Mouse (Mus musculus): Measurements from ENCODE around the gene Tead2. TPM values are rescaled to one million over a fixed set of nuclear protein-coding genes. Genes with fewer than 3 reads are reported as not detected.

Gene Tead2
- polyA plus RNA-seq (2014; fragmentation: Illumina TruSeq; extraction: RNeasy Lipid Tissue Mini Kit (QIAGEN cat#74804); ENCODE audit: low read depth, low replicate concordance), result 0.44 TPM

GRCm38 (mm10) chr7:45215673-45216441, at the start of gene Tead2:
Tead2 (plus strand) TSS chr7:45215753.

GRCm38 (mm10) chr7:45179469-45179868, 36.1 kb upstream of the Tead2 start, which contains the start of gene Gfy:
Gfy (minus strand) TSS chr7:45179569.

DNA sequence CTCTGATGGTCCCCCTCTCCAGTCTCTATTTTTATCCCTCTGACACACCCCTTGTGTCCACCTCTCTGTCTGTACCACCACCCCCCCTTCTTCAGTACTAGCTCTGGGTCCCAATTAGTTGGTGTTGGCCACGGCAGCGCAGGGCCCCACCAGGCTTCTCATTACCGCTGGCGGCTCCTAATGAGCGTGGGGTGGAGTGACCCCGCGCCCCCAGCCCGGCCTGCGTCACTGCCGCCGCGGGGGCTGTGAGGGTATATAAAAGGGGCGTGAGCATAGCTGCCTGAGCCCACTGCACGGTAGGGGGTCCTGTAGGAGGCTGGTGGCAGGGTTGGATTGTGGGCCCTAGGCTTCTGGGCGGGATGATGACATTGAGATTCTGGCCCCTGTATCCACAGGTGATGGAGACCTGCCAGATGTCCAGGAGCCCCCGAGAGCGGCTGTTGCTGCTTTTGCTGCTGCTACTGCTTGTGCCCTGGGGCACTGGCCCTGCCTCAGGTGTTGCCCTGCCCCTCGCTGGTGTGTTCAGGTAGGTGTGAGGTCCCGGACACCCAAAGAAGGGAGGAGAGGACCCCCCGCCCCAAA, 34.6 kb upstream of the Tead2 start, which contains the start of gene Pth2:
Gene Pth2 (plus strand): TSS at position 100 of the 582 bp plus-strand sequence.

GRCm38 (mm10) chr7:45204380-45205143, 11.0 kb upstream of the Tead2 start, which contains the start of gene Ccdc155:
Ccdc155 (minus strand) TSS chr7:45204892.

DNA sequence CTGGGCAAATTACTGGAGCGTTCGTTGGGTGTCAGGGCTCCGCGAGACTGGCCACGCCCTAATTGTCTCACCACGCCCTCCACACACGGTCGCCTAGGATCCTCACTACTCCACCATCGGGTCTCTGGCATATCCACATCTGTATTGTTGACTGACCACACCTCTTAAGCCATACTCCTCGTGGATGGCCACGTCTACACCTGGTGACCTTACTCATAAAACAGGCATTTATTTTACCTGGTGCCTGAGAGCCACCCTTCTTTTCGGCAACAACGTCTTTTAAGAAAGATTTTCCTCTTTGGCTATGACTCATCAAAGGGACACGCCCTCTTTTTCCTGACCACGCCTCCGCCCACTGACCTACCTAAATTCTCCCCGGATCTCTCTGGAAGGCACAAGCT, 3.7 kb upstream of the Tead2 start, which contains the start of gene Dkkl1:
Gene Dkkl1 (minus strand): TSS at position 297 of the 401 bp plus-strand sequence.

DNA sequence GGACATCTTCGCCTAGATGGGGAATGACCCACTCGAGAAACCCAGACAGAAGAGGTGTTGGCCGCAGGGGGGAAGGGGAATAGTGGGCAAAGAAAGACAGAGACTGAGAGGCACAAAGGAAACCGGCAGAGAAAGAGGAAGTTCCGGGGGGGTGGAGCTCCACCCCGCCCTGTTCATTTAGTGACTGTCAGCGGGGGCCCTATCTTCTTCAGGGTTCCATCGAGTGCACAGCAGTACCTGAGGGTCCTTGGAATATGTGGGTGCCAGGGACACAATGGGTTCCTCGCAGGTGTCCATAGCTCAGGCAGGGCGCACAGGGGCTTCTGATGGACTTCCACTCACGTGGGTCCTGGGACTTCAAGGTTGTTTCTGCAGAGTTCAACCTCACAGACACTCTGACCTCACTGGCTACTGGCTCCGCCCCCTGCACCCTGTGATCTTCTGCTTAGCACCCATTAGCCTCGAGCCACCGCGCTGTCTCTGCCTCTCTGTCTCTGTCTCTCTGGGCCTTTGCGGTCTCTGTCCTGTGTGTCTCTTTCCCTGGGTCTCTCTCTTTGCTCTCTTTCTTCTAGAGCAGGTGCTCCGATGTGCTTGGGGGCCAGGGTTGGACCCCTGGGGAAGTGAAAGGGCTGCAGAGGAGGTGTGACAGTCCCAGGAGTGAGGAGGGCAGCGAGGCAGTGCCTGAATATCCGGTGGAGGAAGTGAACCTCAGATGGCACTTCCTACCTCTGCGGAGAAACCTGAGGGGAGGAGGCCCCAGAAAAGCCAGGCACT, 23.4 kb downstream of the Tead2 start, which contains the start of gene Cd37:
Gene Cd37 (minus strand): TSS at position 393 of the 774 bp plus-strand sequence.

DNA sequence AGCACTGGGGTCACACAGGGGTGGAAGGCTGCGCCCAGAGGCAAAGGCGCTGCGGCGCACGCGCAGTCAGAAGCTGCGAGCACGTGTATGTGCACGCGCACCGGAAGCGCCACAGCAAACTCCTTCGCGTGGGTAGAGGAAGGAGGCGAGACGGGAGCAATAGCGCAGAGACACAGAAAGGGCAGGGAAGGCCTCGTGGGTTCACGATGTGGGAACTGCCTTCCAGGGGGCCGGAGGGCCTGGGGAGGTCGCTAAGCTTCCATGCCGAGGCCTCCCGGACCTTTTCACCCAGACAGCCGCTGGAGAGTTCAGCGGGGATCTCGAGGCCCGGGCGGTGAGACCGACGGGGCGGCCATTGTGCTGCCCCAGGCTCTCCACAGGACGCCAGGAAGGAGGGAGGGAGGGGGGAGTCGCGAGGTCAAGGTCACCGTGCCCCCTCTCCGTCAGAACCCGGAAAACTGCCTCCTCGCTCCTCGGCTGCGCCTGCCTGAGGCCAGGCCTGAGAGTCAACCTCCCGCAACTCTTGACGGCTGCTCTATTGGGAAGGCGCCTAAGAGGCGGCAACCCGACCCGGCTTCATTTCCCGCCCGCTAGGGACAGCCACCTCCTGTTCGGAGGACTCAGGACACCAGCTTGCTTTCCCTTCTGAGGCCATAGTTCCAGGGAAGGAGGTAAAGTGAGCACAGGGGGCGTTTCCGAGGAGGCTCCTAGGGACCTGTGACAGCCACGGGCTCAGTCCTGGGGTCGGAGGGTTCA, 25.3 kb downstream of the Tead2 start, which contains the start of gene Slc6a16:
Gene Slc6a16 (plus strand): TSS at position 453 of the 756 bp plus-strand sequence.

DNA sequence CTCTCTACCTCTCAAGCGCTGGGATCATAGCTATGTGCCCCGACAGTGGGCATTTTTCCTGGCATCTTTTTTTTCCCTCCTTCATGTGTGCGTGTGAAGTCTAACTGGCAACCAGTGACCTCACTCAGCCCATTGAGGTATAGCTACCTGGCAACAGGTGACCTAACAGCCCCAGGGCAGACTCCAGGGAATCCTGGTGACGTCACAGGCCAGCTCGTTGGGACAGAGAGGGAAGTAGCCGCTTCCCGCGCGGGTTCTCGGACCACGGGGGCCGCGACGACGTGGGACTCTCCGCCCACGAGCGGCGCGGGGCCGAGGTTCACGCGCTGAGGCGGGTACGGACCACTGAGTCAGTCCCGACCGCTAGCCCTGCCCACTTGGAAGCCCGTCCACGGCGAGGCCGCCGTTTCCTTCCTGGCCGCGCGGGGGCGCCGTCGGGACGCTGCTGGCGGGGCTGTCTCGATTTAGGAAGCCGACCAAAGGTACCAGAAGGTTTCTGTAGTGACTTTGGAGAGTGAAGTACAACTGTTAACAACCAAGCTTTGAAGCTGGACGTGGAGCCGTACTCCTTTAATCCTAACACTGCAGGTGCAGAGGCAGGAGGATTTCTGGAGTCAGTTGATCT, 61.7 kb downstream of the Tead2 start, which contains the start of gene Slc6a21:
Gene Slc6a21 (plus strand): TSS at position 378 of the 625 bp plus-strand sequence.

Other genes starting within 250 kb of the Tead2 start
- not detected for gene Cpt1c, start 240.9 kb upstream of the Tead2 start, polyA plus RNA-seq (2014; fragmentation: Illumina TruSeq; extraction: RNeasy Lipid Tissue Mini Kit (QIAGEN cat#74804); ENCODE audit: low read depth, low replicate concordance)
- gene Prmt1, start 229.2 kb upstream of the Tead2 start, polyA plus RNA-seq (2014; fragmentation: Illumina TruSeq; extraction: RNeasy Lipid Tissue Mini Kit (QIAGEN cat#74804); ENCODE audit: low read depth, low replicate concordance), result 5.7 TPM
- 12.8 TPM for gene Irf3, start 218.1 kb upstream of the Tead2 start, polyA plus RNA-seq (2014; fragmentation: Illumina TruSeq; extraction: RNeasy Lipid Tissue Mini Kit (QIAGEN cat#74804); ENCODE audit: low read depth, low replicate concordance)
- gene Bcl2l12, start 217.0 kb upstream of the Tead2 start, polyA plus RNA-seq (2014; fragmentation: Illumina TruSeq; extraction: RNeasy Lipid Tissue Mini Kit (QIAGEN cat#74804); ENCODE audit: low read depth, low replicate concordance), result not detected
- 2.1 TPM for gene Scaf1, start 199.4 kb upstream of the Tead2 start, polyA plus RNA-seq (2014; fragmentation: Illumina TruSeq; extraction: RNeasy Lipid Tissue Mini Kit (QIAGEN cat#74804); ENCODE audit: low read depth, low replicate concordance)
- gene Rras, start 197.8 kb upstream of the Tead2 start, polyA plus RNA-seq (2014; fragmentation: Illumina TruSeq; extraction: RNeasy Lipid Tissue Mini Kit (QIAGEN cat#74804); ENCODE audit: low read depth, low replicate concordance), result 2.3 TPM
- 0.12 TPM for gene Prr12, start 162.9 kb upstream of the Tead2 start, polyA plus RNA-seq (2014; fragmentation: Illumina TruSeq; extraction: RNeasy Lipid Tissue Mini Kit (QIAGEN cat#74804); ENCODE audit: low read depth, low replicate concordance)
- gene Nosip, start 153.3 kb upstream of the Tead2 start, polyA plus RNA-seq (2014; fragmentation: Illumina TruSeq; extraction: RNeasy Lipid Tissue Mini Kit (QIAGEN cat#74804); ENCODE audit: low read depth, low replicate concordance), result 4.2 TPM
- gene Prrg2, start 153.1 kb upstream of the Tead2 start, polyA plus RNA-seq (2014; fragmentation: Illumina TruSeq; extraction: RNeasy Lipid Tissue Mini Kit (QIAGEN cat#74804); ENCODE audit: low read depth, low replicate concordance), result 1.7 TPM
- gene Rcn3, start 123.5 kb upstream of the Tead2 start, polyA plus RNA-seq (2014; fragmentation: Illumina TruSeq; extraction: RNeasy Lipid Tissue Mini Kit (QIAGEN cat#74804); ENCODE audit: low read depth, low replicate concordance), result not detected
- 17.1 TPM for gene Fcgrt, start 111.9 kb upstream of the Tead2 start, polyA plus RNA-seq (2014; fragmentation: Illumina TruSeq; extraction: RNeasy Lipid Tissue Mini Kit (QIAGEN cat#74804); ENCODE audit: low read depth, low replicate concordance)
- gene Rps11, start 91.3 kb upstream of the Tead2 start, polyA plus RNA-seq (2014; fragmentation: Illumina TruSeq; extraction: RNeasy Lipid Tissue Mini Kit (QIAGEN cat#74804); ENCODE audit: low read depth, low replicate concordance), result 257 TPM
- gene Rpl13a, start 87.0 kb upstream of the Tead2 start, polyA plus RNA-seq (2014; fragmentation: Illumina TruSeq; extraction: RNeasy Lipid Tissue Mini Kit (QIAGEN cat#74804); ENCODE audit: low read depth, low replicate concordance), result 320 TPM
- gene Gm45713, start 79.5 kb upstream of the Tead2 start, polyA plus RNA-seq (2014; fragmentation: Illumina TruSeq; extraction: RNeasy Lipid Tissue Mini Kit (QIAGEN cat#74804); ENCODE audit: low read depth, low replicate concordance), result not detected
- gene Flt3l, start 79.3 kb upstream of the Tead2 start, polyA plus RNA-seq (2014; fragmentation: Illumina TruSeq; extraction: RNeasy Lipid Tissue Mini Kit (QIAGEN cat#74804); ENCODE audit: low read depth, low replicate concordance), result 6.0 TPM
- not detected for gene Pih1d1, start 61.5 kb upstream of the Tead2 start, polyA plus RNA-seq (2014; fragmentation: Illumina TruSeq; extraction: RNeasy Lipid Tissue Mini Kit (QIAGEN cat#74804); ENCODE audit: low read depth, low replicate concordance)
- 2.0 TPM for gene Aldh16a1, start 61.2 kb upstream of the Tead2 start, polyA plus RNA-seq (2014; fragmentation: Illumina TruSeq; extraction: RNeasy Lipid Tissue Mini Kit (QIAGEN cat#74804); ENCODE audit: low read depth, low replicate concordance)
- gene Slc17a7, start 51.8 kb upstream of the Tead2 start, polyA plus RNA-seq (2014; fragmentation: Illumina TruSeq; extraction: RNeasy Lipid Tissue Mini Kit (QIAGEN cat#74804); ENCODE audit: low read depth, low replicate concordance), result not detected
- not detected for gene Gfy, start 36.2 kb upstream of the Tead2 start, polyA plus RNA-seq (2014; fragmentation: Illumina TruSeq; extraction: RNeasy Lipid Tissue Mini Kit (QIAGEN cat#74804); ENCODE audit: low read depth, low replicate concordance)
- not detected for gene Pth2, start 34.8 kb upstream of the Tead2 start, polyA plus RNA-seq (2014; fragmentation: Illumina TruSeq; extraction: RNeasy Lipid Tissue Mini Kit (QIAGEN cat#74804); ENCODE audit: low read depth, low replicate concordance)
- not detected for gene Ccdc155, start 10.9 kb upstream of the Tead2 start, polyA plus RNA-seq (2014; fragmentation: Illumina TruSeq; extraction: RNeasy Lipid Tissue Mini Kit (QIAGEN cat#74804); ENCODE audit: low read depth, low replicate concordance)
- not detected for gene Dkkl1, start 3.6 kb upstream of the Tead2 start, polyA plus RNA-seq (2014; fragmentation: Illumina TruSeq; extraction: RNeasy Lipid Tissue Mini Kit (QIAGEN cat#74804); ENCODE audit: low read depth, low replicate concordance)
- gene Cd37, start 23.4 kb downstream of the Tead2 start, polyA plus RNA-seq (2014; fragmentation: Illumina TruSeq; extraction: RNeasy Lipid Tissue Mini Kit (QIAGEN cat#74804); ENCODE audit: low read depth, low replicate concordance), result not detected
- gene Slc6a16, start 25.3 kb downstream of the Tead2 start, polyA plus RNA-seq (2014; fragmentation: Illumina TruSeq; extraction: RNeasy Lipid Tissue Mini Kit (QIAGEN cat#74804); ENCODE audit: low read depth, low replicate concordance), result not detected
- not detected for gene Slc6a21, start 61.8 kb downstream of the Tead2 start, polyA plus RNA-seq (2014; fragmentation: Illumina TruSeq; extraction: RNeasy Lipid Tissue Mini Kit (QIAGEN cat#74804); ENCODE audit: low read depth, low replicate concordance)
- gene Trpm4, start 118.0 kb downstream of the Tead2 start, polyA plus RNA-seq (2014; fragmentation: Illumina TruSeq; extraction: RNeasy Lipid Tissue Mini Kit (QIAGEN cat#74804); ENCODE audit: low read depth, low replicate concordance), result 0.24 TPM
- gene Hrc, start 119.5 kb downstream of the Tead2 start, polyA plus RNA-seq (2014; fragmentation: Illumina TruSeq; extraction: RNeasy Lipid Tissue Mini Kit (QIAGEN cat#74804); ENCODE audit: low read depth, low replicate concordance), result not detected
- not detected for gene Ppfia3, start 151.3 kb downstream of the Tead2 start, polyA plus RNA-seq (2014; fragmentation: Illumina TruSeq; extraction: RNeasy Lipid Tissue Mini Kit (QIAGEN cat#74804); ENCODE audit: low read depth, low replicate concordance)
- gene Lin7b, start 154.8 kb downstream of the Tead2 start, polyA plus RNA-seq (2014; fragmentation: Illumina TruSeq; extraction: RNeasy Lipid Tissue Mini Kit (QIAGEN cat#74804); ENCODE audit: low read depth, low replicate concordance), result not detected
- gene Snrnp70, start 180.0 kb downstream of the Tead2 start, polyA plus RNA-seq (2014; fragmentation: Illumina TruSeq; extraction: RNeasy Lipid Tissue Mini Kit (QIAGEN cat#74804); ENCODE audit: low read depth, low replicate concordance), result 40.0 TPM
- not detected for gene Kcna7, start 189.9 kb downstream of the Tead2 start, polyA plus RNA-seq (2014; fragmentation: Illumina TruSeq; extraction: RNeasy Lipid Tissue Mini Kit (QIAGEN cat#74804); ENCODE audit: low read depth, low replicate concordance)
- gene Ntf5, start 197.9 kb downstream of the Tead2 start, polyA plus RNA-seq (2014; fragmentation: Illumina TruSeq; extraction: RNeasy Lipid Tissue Mini Kit (QIAGEN cat#74804); ENCODE audit: low read depth, low replicate concordance), result 0.53 TPM
- gene Lhb, start 205.1 kb downstream of the Tead2 start, polyA plus RNA-seq (2014; fragmentation: Illumina TruSeq; extraction: RNeasy Lipid Tissue Mini Kit (QIAGEN cat#74804); ENCODE audit: low read depth, low replicate concordance), result not detected
- gene Gys1, start 219.1 kb downstream of the Tead2 start, polyA plus RNA-seq (2014; fragmentation: Illumina TruSeq; extraction: RNeasy Lipid Tissue Mini Kit (QIAGEN cat#74804); ENCODE audit: low read depth, low replicate concordance), result 5.7 TPM
- gene Ruvbl2, start 222.3 kb downstream of the Tead2 start, polyA plus RNA-seq (2014; fragmentation: Illumina TruSeq; extraction: RNeasy Lipid Tissue Mini Kit (QIAGEN cat#74804); ENCODE audit: low read depth, low replicate concordance), result 0.36 TPM
- 9.1 TPM for gene Ftl1, start 244.1 kb downstream of the Tead2 start, polyA plus RNA-seq (2014; fragmentation: Illumina TruSeq; extraction: RNeasy Lipid Tissue Mini Kit (QIAGEN cat#74804); ENCODE audit: low read depth, low replicate concordance)

Measured in kidney, adult 10 weeks (tissue).